Mouse (Mus musculus) embryonic facial prominence, embryonic 12.5 days (tissue): ENCODE measurements around the gene Hikeshi. TPM values are rescaled to one million over a fixed set of nuclear protein-coding genes. Genes with fewer than 3 reads are reported as not detected.

Experiments
- ATAC-seq: fragments of 200-750 bp; cut with Nextera tagmentation; 2 replicates; pipeline ENCODE4 v1.8.0; 2017; ENCODE audit not compliant: insufficient number of reproducible peaks, insufficient read depth, low FRiP score, low TSS enrichment
- H3K27ac ChIP-seq: fragments of 300-500 bp; sonication (generic); 2 replicates; pipeline ENCODE4 v1.5.1; 2016; ENCODE audit warnings: mild to moderate bottlenecking
- H3K27me3 ChIP-seq: fragments of 300-500 bp; sonication (generic); 2 replicates; pipeline ENCODE4 v1.6.1; 2016; ENCODE audit warnings: mild to moderate bottlenecking, moderate library complexity
- H3K36me3 ChIP-seq: fragments of 300-500 bp; sonication (generic); 2 replicates; pipeline ENCODE4 v1.6.1; 2016; ENCODE audit warnings: mild to moderate bottlenecking
- H3K4me1 ChIP-seq: fragments of 300-500 bp; sonication (generic); 2 replicates; pipeline ENCODE4 v1.6.1; 2016
- H3K4me2 ChIP-seq: fragments of 300-500 bp; sonication (generic); replicated peaks from 2 replicates; pipeline ENCODE4 v1.6.1; 2016; ENCODE audit warnings: mild to moderate bottlenecking, moderate library complexity
- H3K4me3 ChIP-seq: fragments of 300-500 bp; sonication (generic); 2 replicates; pipeline ENCODE4 v1.5.1; 2016; ENCODE audit warnings: mild to moderate bottlenecking
- H3K9ac ChIP-seq: fragments of 300-500 bp; sonication (generic); 2 replicates; pipeline ENCODE4 v1.6.1; 2016; ENCODE audit warnings: mild to moderate bottlenecking, moderate library complexity
- H3K9me3 ChIP-seq: fragments of 300-500 bp; sonication (generic); 2 replicates; pipeline ENCODE4 v1.6.1; 2016; ENCODE audit warnings: mild to moderate bottlenecking, moderate library complexity
- WGBS: fragments of 180-500 bp; shearing (Covaris S2); methylation state at CpG from one replicate; pipeline ENCODE4 v1.1.7; 2016; 5-methylcytosine and 5-hydroxymethylcytosine counted together
- polyA plus RNA-seq: library from polyadenylated mRNA; unstranded; fragments of >200 nt; fragmentation: Nextera tagmentation; extraction: Ambion mirVana; gene quantifications from 2 replicates; pipeline ENCODE4 v1.2.1, GENCODE M21; 2016

Gene Hikeshi
- polyA plus RNA-seq, result 127 and 137 TPM in 2 replicates

GRCm38 (mm10) chr7:89940571-89941463 is at the start of gene Hikeshi:
TSS of gene Hikeshi (minus strand) at chr7:89941204.
- H3K4me2 ChIP-seq, result peak within 1 kb of the TSS; percentile 63
- no peaks in the 10 kb centered on the region for H3K27me3 ChIP-seq
- H3K27ac ChIP-seq, result peak within 1 kb of the TSS; percentile 71
- H3K4me1 ChIP-seq, result peaks cover 12% of the 10 kb centered on the region
- H3K9ac ChIP-seq, result peak within 1 kb of the TSS; percentile 71
- H3K36me3 ChIP-seq, result no peaks in the 10 kb centered on the region
- H3K9me3 ChIP-seq, result no peaks in the 10 kb centered on the region
- H3K4me3 ChIP-seq, result peak within 1 kb of the TSS; percentile 85
- WGBS, result 1% methylated on average over 45 of the region's 45 CpGs
- peak; percentile 96 for ATAC-seq

GRCm38 (mm10) chr7:89984421-89984820 is 43.4 kb upstream of the Hikeshi start:
- Histone ChIP-seq H3K4me2 (no peak overlapping the region), H3K27me3 (no peaks in the 10 kb centered on the region), H3K9ac (no peak overlapping the region), H3K4me1 (no peaks in the 10 kb centered on the region; the same call in 1 of the 2 replicates), H3K36me3 (no peaks in the 10 kb centered on the region), H3K27ac (peak overlapping the region; percentile 9; the same call in 1 of the 2 replicates), H3K9me3 (no peaks in the 10 kb centered on the region), H3K4me3 (no peak overlapping the region)
- no peak for ATAC-seq

- H3K27ac ChIP-seq, result no peak overlapping the region
- no peak overlapping the region for H3K9ac ChIP-seq
- no peaks in the 10 kb centered on the region for H3K27me3 ChIP-seq
- no peak for ATAC-seq
- no peaks in the 10 kb centered on the region for H3K36me3 ChIP-seq
- no peaks in the 10 kb centered on the region for H3K9me3 ChIP-seq
- WGBS, result 86% methylated on average over 2 of the region's 2 CpGs
- no peak overlapping the region for H3K4me2 ChIP-seq
- H3K4me3 ChIP-seq, result no peak overlapping the region
- H3K4me1 ChIP-seq, result peaks cover 8% of the 10 kb centered on the region
These were observed 42.4 kb upstream of the Hikeshi start for GRCm38 (mm10) chr7:89983441-89983840.

- H3K4me3 ChIP-seq, result peak overlapping the region; percentile 81
- 0 out of 2 replicates have a peak, but pooled peaks have one; percentile 62 for ATAC-seq
- 0 out of 2 replicates have a peak, but pooled peaks cover 4% of the 10 kb centered on the region for H3K36me3 ChIP-seq
- no peaks in the 10 kb centered on the region for H3K27me3 ChIP-seq
- peak overlapping the region; percentile 61 for H3K4me2 ChIP-seq
- peak overlapping the region; percentile 77 for H3K9ac ChIP-seq
- no peaks in the 10 kb centered on the region for H3K9me3 ChIP-seq
- peaks cover 9% of the 10 kb centered on the region for H3K4me1 ChIP-seq
- H3K27ac ChIP-seq, result peak overlapping the region; percentile 99; the same call in 1 of the 2 replicates
- 14% methylated on average over 10 of the region's 10 CpGs for WGBS
These were observed 40.6 kb upstream of the Hikeshi start for GRCm38 (mm10) chr7:89981557-89981956.

- Histone ChIP-seq H3K4me1 (peaks cover 9% of the 10 kb centered on the region), H3K27me3 (no peaks in the 10 kb centered on the region), H3K9me3 (no peaks in the 10 kb centered on the region), H3K9ac (peak within 1 kb of the TSS; percentile 77), H3K4me2 (peak within 1 kb of the TSS; percentile 61), H3K4me3 (peak within 1 kb of the TSS; percentile 81), H3K36me3 (peaks cover 9% of the 10 kb centered on the region), H3K27ac (peak within 1 kb of the TSS; percentile 99)
- ATAC-seq, result peak; percentile 81
- under 1% methylated on average over 78 of the region's 87 CpGs for WGBS
These were observed 39.8 kb upstream of the Hikeshi start, which contains the start of gene Eed for GRCm38 (mm10) chr7:89980485-89981422. TSS of gene Eed (minus strand) at chr7:89980983.

GRCm38 (mm10) chr7:89980133-89980484 is 39.1 kb upstream of the Hikeshi start:
- Histone ChIP-seq H3K27me3 (no peaks in the 10 kb centered on the region), H3K9ac (peak overlapping the region; percentile 77), H3K4me1 (peaks cover 9% of the 10 kb centered on the region), H3K4me3 (peak overlapping the region; percentile 81), H3K9me3 (no peaks in the 10 kb centered on the region), H3K27ac (peak overlapping the region; percentile 99), H3K36me3 (peaks cover 15% of the 10 kb centered on the region), H3K4me2 (peak overlapping the region; percentile 61)
- WGBS, result under 1% methylated on average over 31 of the region's 31 CpGs
- no peak; the same call in none of the 2 replicates for ATAC-seq

- Histone ChIP-seq H3K4me1 (peaks cover 9% of the 10 kb centered on the region), H3K27ac (peak overlapping the region; percentile 99), H3K27me3 (no peaks in the 10 kb centered on the region), H3K36me3 (peaks cover 17% of the 10 kb centered on the region), H3K9me3 (no peaks in the 10 kb centered on the region), H3K4me2 (peak overlapping the region; percentile 61), H3K4me3 (peak overlapping the region; percentile 81), H3K9ac (peak overlapping the region; percentile 77)
- 4% methylated on average over 23 of the region's 23 CpGs for WGBS
- 0 out of 2 replicates have a peak, but pooled peaks have one; percentile 3 for ATAC-seq
These were observed 38.6 kb upstream of the Hikeshi start for GRCm38 (mm10) chr7:89979432-89980130.

- no peak overlapping the region for H3K9ac ChIP-seq
- peaks cover 33% of the 10 kb centered on the region for H3K36me3 ChIP-seq
- H3K4me2 ChIP-seq, result no peak overlapping the region
- no peak overlapping the region for H3K27ac ChIP-seq
- H3K9me3 ChIP-seq, result no peaks in the 10 kb centered on the region
- H3K27me3 ChIP-seq, result no peaks in the 10 kb centered on the region
- H3K4me3 ChIP-seq, result no peak overlapping the region
- 91% methylated on average over 7 of the region's 7 CpGs for WGBS
- H3K4me1 ChIP-seq, result peaks cover 9% of the 10 kb centered on the region
- no peak for ATAC-seq
These were observed 35.8 kb upstream of the Hikeshi start for GRCm38 (mm10) chr7:89976796-89977195.

GRCm38 (mm10) chr7:89975571-89975970 is 34.6 kb upstream of the Hikeshi start:
- Histone ChIP-seq H3K4me1 (peaks cover 9% of the 10 kb centered on the region), H3K27ac (no peak overlapping the region), H3K27me3 (no peaks in the 10 kb centered on the region), H3K4me3 (no peak overlapping the region), H3K36me3 (peaks cover 42% of the 10 kb centered on the region), H3K4me2 (no peak overlapping the region), H3K9ac (no peak overlapping the region), H3K9me3 (no peaks in the 10 kb centered on the region)
- 91% methylated on average over 1 of the region's 1 CpGs for WGBS
- no peak for ATAC-seq

- Histone ChIP-seq H3K36me3 (peaks cover 64% of the 10 kb centered on the region), H3K4me3 (no peak overlapping the region), H3K27ac (no peak overlapping the region), H3K9me3 (no peaks in the 10 kb centered on the region), H3K4me2 (no peak overlapping the region), H3K9ac (no peak overlapping the region), H3K4me1 (no peaks in the 10 kb centered on the region), H3K27me3 (no peaks in the 10 kb centered on the region)
- 82% methylated on average over 2 of the region's 2 CpGs for WGBS
- ATAC-seq, result no peak
These were observed 26.2 kb upstream of the Hikeshi start for GRCm38 (mm10) chr7:89967235-89967634.

GRCm38 (mm10) chr7:89966771-89967170 is 25.8 kb upstream of the Hikeshi start:
- H3K36me3 ChIP-seq, result peaks cover 65% of the 10 kb centered on the region
- no peaks in the 10 kb centered on the region for H3K27me3 ChIP-seq
- 97% methylated on average over 1 of the region's 1 CpGs for WGBS
- no peak overlapping the region for H3K27ac ChIP-seq
- no peak overlapping the region for H3K4me3 ChIP-seq
- no peaks in the 10 kb centered on the region for H3K4me1 ChIP-seq
- H3K9ac ChIP-seq, result no peak overlapping the region
- no peak for ATAC-seq
- H3K9me3 ChIP-seq, result no peaks in the 10 kb centered on the region
- no peak overlapping the region for H3K4me2 ChIP-seq
